ENCODE assay signal across 36 mouse cellular contexts in the genomic region with DNA sequence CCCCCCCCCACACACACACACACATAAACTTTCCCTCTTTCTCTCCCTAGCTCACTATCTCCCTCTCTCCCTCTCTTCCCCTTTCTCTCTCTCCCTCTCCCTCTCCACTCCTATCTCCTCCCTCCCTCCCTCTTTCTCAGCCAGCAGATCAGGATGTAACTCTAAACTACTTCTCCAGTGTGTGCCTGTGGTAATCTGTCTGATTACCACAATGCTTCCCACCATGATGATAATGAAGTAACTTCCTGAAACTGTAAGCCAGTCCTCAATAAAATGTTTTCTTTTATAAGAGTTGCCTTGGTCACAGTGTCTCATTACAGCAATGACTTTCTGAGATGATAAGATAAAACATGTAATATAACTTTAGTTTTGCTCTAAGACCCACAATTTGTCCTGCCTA. TPM values are rescaled to one million over a fixed set of nuclear protein-coding genes. Genes with fewer than 3 reads are reported as not detected.
A peak's percentile ranks its signal among the peaks of the same experiment; 100 is the strongest.
DNase-seq lines count a peak whose midpoint lies in the region; ATAC-seq and TF ChIP-seq lines count a peak whose summit lies in the region.
"Had no signal": no experiment of that assay in that cellular context is flagged by ENCODE, and none has a peak within 500 bp of the region (broad histone marks: within the 10 kb centered on the region; RNA-seq: fewer than 3 reads in every experiment).

No protein-coding gene starts in this region.

- peak; percentile 95 to 97 for TF ChIP-seq EP300 in MEL (IDR thresholded peaks at IDR 0.05; ENCODE audit: low read depth in 1 of 2, low read length in 2 of 2)

- H3K36me3 ChIP-seq in MEL (ENCODE audit: control insufficient read depth in 1 of 2, insufficient read depth in 2 of 2, low read length in 2 of 2), result peaks cover 0 to 19% of the 10 kb centered on the region in 2 experiments; a peak in 2 of 4 replicates
- no peaks in the 10 kb centered on the region for H3K36me3 ChIP-seq in embryonic facial prominence, embryonic 10.5 days (replicated peaks)
- H3K36me3 ChIP-seq: heart, embryonic 10.5 days; heart, embryonic 13.5 days; hindbrain, embryonic 12.5 days; hindbrain, embryonic 15.5 days had no signal

- H3K27me3 ChIP-seq in MEL (ENCODE audit: control insufficient read depth in 1 of 2, insufficient read depth in 2 of 2, low read length in 2 of 2), result no peaks in the 10 kb centered on the region
- no peaks in the 10 kb centered on the region for H3K27me3 ChIP-seq in embryonic facial prominence, embryonic 10.5 days (replicated peaks; ENCODE audit: low read depth, poor library complexity, severe bottlenecking)
- H3K27me3 ChIP-seq: heart, embryonic 13.5 days; hindbrain, embryonic 12.5 days; hindbrain, embryonic 15.5 days had no signal

- peak overlapping the region; percentile 100 for H3K27ac ChIP-seq in MEL (ENCODE audit: control insufficient read depth, low read depth, low read length)
- no peak overlapping the region for H3K27ac ChIP-seq in gastrocnemius, adult 2 months
- no peak overlapping the region for H3K27ac ChIP-seq in embryonic facial prominence, embryonic 10.5 days (replicated peaks)
- H3K27ac ChIP-seq: heart, embryonic 10.5 days; heart, embryonic 13.5 days; hindbrain, embryonic 12.5 days; hindbrain, embryonic 15.5 days had no signal

- no peak for TF ChIP-seq CTCF in MEL (IDR thresholded peaks at IDR 0.05 in 2 of 3, conservative IDR thresholded peaks at IDR 0.05 in 1 of 3; ENCODE audit: control insufficient read depth in 1 of 3, insufficient read depth in 1 of 3, low read depth in 2 of 3, low read length in 3 of 3, poor library complexity in 1 of 3, severe bottlenecking in 1 of 3)
- no peak for TF ChIP-seq CTCF in gastrocnemius, adult 2 months (IDR thresholded peaks at IDR 0.05)

- ATAC-seq in granulocyte monocyte progenitor cell, adult 5-6 weeks (replicated peaks; ENCODE audit: poor library complexity, severe bottlenecking), result peak; percentile 95
- peak; percentile 94 for ATAC-seq in megakaryocyte progenitor cell, adult 5-6 weeks (replicated peaks; ENCODE audit: poor library complexity)
- ATAC-seq: CD4-positive, CD25-positive, alpha-beta regulatory T cell, adult 4 months; forebrain, embryonic 14.5 days; forebrain, postnatal 0 days; intestine, postnatal 0 days; Patski had no signal

- H3K4me3 ChIP-seq in MEL (ENCODE audit: control insufficient read depth in 1 of 2, insufficient read depth in 1 of 2, low read depth in 2 of 2, low read length in 2 of 2), result no peak overlapping the region
- H3K4me3 ChIP-seq in gastrocnemius, adult 2 months, result no peak overlapping the region
- no peak overlapping the region for H3K4me3 ChIP-seq in embryonic facial prominence, embryonic 10.5 days
- H3K4me3 ChIP-seq: heart, embryonic 10.5 days; heart, embryonic 13.5 days; hindbrain, embryonic 12.5 days; hindbrain, embryonic 15.5 days had no signal

- DNase-seq in MEL (ENCODE audit: low read depth, low spot score), result peak; percentile 95
- DNase-seq in lung, postnatal 4 days, result no peak
- DNase-seq in gastrocnemius, adult 2 months, result no peak
- DNase-seq in embryonic facial prominence, embryonic 10.5 days (ENCODE audit: low spot score), result no peak
- DNase-seq: adrenal gland, postnatal 10 days; cerebellum, adult 11 months; cerebellum, adult 2 months; cerebellum, adult 9-11 months; cerebellum, postnatal 25 days; embryo, embryonic 11 days; forebrain, postnatal 0 days; gastrocnemius, postnatal 10 days; heart, adult 18-20 months; heart, postnatal 14 days; heart, postnatal 4 days; kidney, adult 2 months had no signal

- H3K79me2 ChIP-seq in MEL (ENCODE audit: control insufficient read depth, insufficient read depth, low read length, poor library complexity), result no peaks in the 10 kb centered on the region

- no peaks in the 10 kb centered on the region for H3K9me3 ChIP-seq in MEL (replicated peaks; ENCODE audit: insufficient read depth, low read length)
- no peaks in the 10 kb centered on the region for H3K9me3 ChIP-seq in embryonic facial prominence, embryonic 10.5 days
- H3K9me3 ChIP-seq: heart, embryonic 10.5 days; heart, embryonic 13.5 days; hindbrain, embryonic 12.5 days; hindbrain, embryonic 15.5 days had no signal

- TF ChIP-seq RAD21 in MEL (IDR thresholded peaks at IDR 0.05; ENCODE audit: low read depth, low read length), result no peak

- H3K9ac ChIP-seq in MEL (ENCODE audit: control insufficient read depth, low read depth, low read length, poor library complexity, severe bottlenecking), result no peak overlapping the region
- H3K9ac ChIP-seq: forebrain, postnatal 0 days; heart, embryonic 13.5 days; hindbrain, embryonic 12.5 days; hindbrain, embryonic 15.5 days had no signal

- intact Hi-C loops in gastrocnemius, adult 2 months (cut with DNase I), result no loop called here

- no peak for TF ChIP-seq POLR2A in MEL (IDR thresholded peaks at IDR 0.05; ENCODE audit: control insufficient read depth in 1 of 2, insufficient read depth in 1 of 2, low read depth in 1 of 2, low read length in 2 of 2, poor library complexity in 1 of 2)

- peaks cover 14% of the 10 kb centered on the region in 2 experiments for H3K4me1 ChIP-seq in MEL (ENCODE audit: control insufficient read depth in 1 of 2, insufficient read depth in 2 of 2, low read length in 2 of 2)
- H3K4me1 ChIP-seq in embryonic facial prominence, embryonic 10.5 days, result no peaks in the 10 kb centered on the region
- H3K4me1 ChIP-seq: heart, embryonic 10.5 days; heart, embryonic 13.5 days; hindbrain, embryonic 12.5 days; hindbrain, embryonic 15.5 days had no signal

TF ChIP-seq in MEL, 35 proteins besides CTCF, POLR2A, EP300 and RAD21:
- peak; percentile 81 for TF ChIP-seq TAL1 (IDR thresholded peaks at IDR 0.05; ENCODE audit: low read length)
- peak; percentile 77; the same call in 1 of the 2 replicates for TF ChIP-seq BHLHE40 (IDR thresholded peaks at IDR 0.05; ENCODE audit: borderline replicate concordance, low read depth, low read length)
- no peak for TF ChIP-seq POLR2AphosphoS5 (IDR thresholded peaks at IDR 0.05; ENCODE audit: borderline replicate concordance, low read depth, low read length)
- peak; percentile 89 for TF ChIP-seq TCF12 (IDR thresholded peaks at IDR 0.05; ENCODE audit: low read depth, low read length)
- peak; percentile 93 for TF ChIP-seq GATA1 (IDR thresholded peaks at IDR 0.05; ENCODE audit: low read depth, low read length)
- peak; percentile 88 for TF ChIP-seq MAZ (IDR thresholded peaks at IDR 0.05; ENCODE audit: low read depth, low read length)
- peak; percentile 95 for TF ChIP-seq ETS1 (IDR thresholded peaks at IDR 0.05; ENCODE audit: low read depth, low read length)
- TF ChIP-seq ELF1 (IDR thresholded peaks at IDR 0.05; ENCODE audit: low read depth, low read length), result 0 out of 2 replicates have a peak, but pooled peaks have one; percentile 32
- no peak; the same call in 1 of the 2 replicates for TF ChIP-seq MYC (IDR thresholded peaks at IDR 0.05; ENCODE audit: low read depth, low read length)
- TF ChIP-seq HCFC1 (IDR thresholded peaks at IDR 0.05; ENCODE audit: low read depth, low read length), result peak; percentile 27; the same call in 1 of the 2 replicates
- no peak for TF ChIP-seq USF1 (IDR thresholded peaks at IDR 0.05; ENCODE audit: low read depth, low read length)
- peak; percentile 47; the same call in 1 of the 2 replicates for TF ChIP-seq MAFK (IDR thresholded peaks at IDR 0.05; ENCODE audit: borderline replicate concordance, low read depth, low read length)
- peak; percentile 83; the same call in 1 of the 2 replicates for TF ChIP-seq SIN3A (IDR thresholded peaks at IDR 0.05; ENCODE audit: low read length)
- TF ChIP-seq MEF2A (IDR thresholded peaks at IDR 0.05; ENCODE audit: extremely low read depth, insufficient replicate concordance, low read depth, low read length, poor library complexity, severe bottlenecking), result no peak
- no peak for TF ChIP-seq ZC3H11A (IDR thresholded peaks at IDR 0.05; ENCODE audit: low read depth, low read length)
- TF ChIP-seq RCOR1 (IDR thresholded peaks at IDR 0.05; ENCODE audit: low read depth, low read length), result peak; percentile 90

RNA-seq across cellular contexts. Expression of a gene that starts 30.1 kb away (rescaled TPM):
- total RNA-seq in MEL (2012; rRNA removed), result 35.5 and 36.1 TPM in 2 replicates
- polyA plus RNA-seq in MEL (2012; ENCODE audit: insufficient read depth in 1 of 2, insufficient read length in 2 of 2, low read depth in 1 of 2, low replicate concordance in 2 of 2, missing spikeins in 1 of 2), result 10 to 100 TPM in 1 of 2 experiments, not detected in 1; 35.5 TPM
- total RNA-seq in granulocyte monocyte progenitor cell, adult 5-6 weeks (2014; fragmentation: Nextera tagmentation), result 21.6 and 38.0 TPM in 2 replicates
- total RNA-seq in granulocyte monocyte progenitor cell, adult 5-6 weeks (2017), result 52.6 and 53.5 TPM in 2 replicates
- 30.8 and 34.9 TPM in 2 replicates for total RNA-seq in megakaryocyte progenitor cell, adult 5-6 weeks (2015)
- total RNA-seq in megakaryocyte progenitor cell, adult 5-6 weeks (2017), result 42.6 and 42.8 TPM in 2 replicates
- total RNA-seq in gastrocnemius, adult 2 months (2021), result 10 to 100 TPM; 47.4 to 56.8 TPM
- 35.2 and 35.3 TPM in 2 replicates for polyA plus RNA-seq in embryonic facial prominence, embryonic 10.5 days (2016; fragmentation: Nextera tagmentation; extraction: Ambion mirVana)

RNA-seq across cellular contexts. Expression of a gene that starts 50.0 kb away (rescaled TPM):
- not detected in 2 replicates for total RNA-seq in MEL (2012; rRNA removed)
- polyA plus RNA-seq in MEL (2012; ENCODE audit: insufficient read depth in 1 of 2, insufficient read length in 2 of 2, low read depth in 1 of 2, low replicate concordance in 2 of 2, missing spikeins in 1 of 2), result not detected
- not detected in 2 replicates for total RNA-seq in granulocyte monocyte progenitor cell, adult 5-6 weeks (2014; fragmentation: Nextera tagmentation)
- not detected in 2 replicates for total RNA-seq in granulocyte monocyte progenitor cell, adult 5-6 weeks (2017)
- not detected in 2 replicates for total RNA-seq in megakaryocyte progenitor cell, adult 5-6 weeks (2015)
- total RNA-seq in megakaryocyte progenitor cell, adult 5-6 weeks (2017), result not detected in 2 replicates
- not detected for total RNA-seq in gastrocnemius, adult 2 months (2021)
- polyA plus RNA-seq in embryonic facial prominence, embryonic 10.5 days (2016; fragmentation: Nextera tagmentation; extraction: Ambion mirVana), result 0.05 and 0.08 TPM in 2 replicates
- total RNA-seq: adrenal gland, adult 18-20 months; adrenal gland, postnatal 10 days; adrenal gland, postnatal 4 days; forebrain, postnatal 0 days; heart, adult 18-20 months; heart, postnatal 14 days; heart, postnatal 4 days had no signal
- polyA plus RNA-seq: C2C12; CD4-positive, CD25-positive, alpha-beta regulatory T cell, adult 4 months; cortical plate, adult 2 months; embryonic facial prominence, embryonic 14.5 days; forebrain, embryonic 11.5 days; forebrain, embryonic 14.5 days; forebrain, postnatal 0 days; heart, embryonic 10.5 days; heart, embryonic 13.5 days; heart, embryonic 16.5 days; intestine, embryonic 14.5 days; intestine, postnatal 0 days; kidney, adult 2 months; Patski had no signal

RNA-seq across cellular contexts. Expression of a gene that starts 58.8 kb away (rescaled TPM):
- not detected in 2 replicates for total RNA-seq in MEL (2012; rRNA removed)
- polyA plus RNA-seq in MEL (2012; ENCODE audit: insufficient read depth in 1 of 2, insufficient read length in 2 of 2, low read depth in 1 of 2, low replicate concordance in 2 of 2, missing spikeins in 1 of 2), result not detected
- total RNA-seq in granulocyte monocyte progenitor cell, adult 5-6 weeks (2014; fragmentation: Nextera tagmentation), result not detected in 2 replicates
- total RNA-seq in granulocyte monocyte progenitor cell, adult 5-6 weeks (2017), result not detected in 2 replicates
- total RNA-seq in megakaryocyte progenitor cell, adult 5-6 weeks (2015), result not detected in 2 replicates
- total RNA-seq in megakaryocyte progenitor cell, adult 5-6 weeks (2017), result not detected in 2 replicates
- not detected for total RNA-seq in gastrocnemius, adult 2 months (2021)
- polyA plus RNA-seq in embryonic facial prominence, embryonic 10.5 days (2016; fragmentation: Nextera tagmentation; extraction: Ambion mirVana), result not detected in 2 replicates
- total RNA-seq: adrenal gland, adult 18-20 months; adrenal gland, postnatal 10 days; adrenal gland, postnatal 4 days; forebrain, postnatal 0 days; gastrocnemius, postnatal 10 days; gastrocnemius, postnatal 4 days; heart, adult 18-20 months; heart, postnatal 14 days; heart, postnatal 4 days had no signal
- polyA plus RNA-seq: C2C12; CD4-positive, CD25-positive, alpha-beta regulatory T cell, adult 4 months; cortical plate, adult 2 months; embryonic facial prominence, embryonic 11.5 days; embryonic facial prominence, embryonic 14.5 days; forebrain, embryonic 11.5 days; forebrain, embryonic 14.5 days; forebrain, postnatal 0 days; heart, embryonic 13.5 days; heart, embryonic 16.5 days; hindbrain, embryonic 12.5 days; hindbrain, embryonic 15.5 days; intestine, embryonic 14.5 days; intestine, postnatal 0 days; kidney, adult 2 months; Patski had no signal
